Mouse (Mus musculus) brain, adult 2 months (tissue): ENCODE data around the gene Rasgrf1.
A peak's percentile ranks its signal among the peaks of the same experiment; 100 is the strongest.

Experiments
- DNase-seq: peaks from one replicate; pipeline ENCODE4 v3.0.0; 2011; ENCODE audit warnings: low read depth, low spot score

The Rasgrf1 gene

DNA sequence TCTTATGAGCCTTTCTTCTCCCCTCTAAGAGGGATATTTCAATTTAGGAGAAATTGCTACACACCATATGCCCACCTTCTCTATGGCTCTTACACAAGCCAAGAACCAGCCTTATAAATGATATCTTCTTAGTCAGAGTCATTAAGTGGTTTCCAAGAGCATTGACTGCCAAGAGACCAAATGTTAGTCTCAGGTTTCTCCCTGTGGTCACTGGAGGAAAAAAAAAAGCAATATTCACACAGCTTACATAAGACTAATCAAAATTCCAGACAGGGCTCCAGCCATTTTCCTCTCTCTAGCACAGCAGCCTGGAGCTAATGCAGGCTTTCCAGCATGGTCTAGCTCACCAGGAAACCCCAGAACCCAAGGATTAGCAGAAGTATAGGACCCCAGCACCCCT lies 3.1 kb upstream of the Rasgrf1 start:
- no peak for DNase-seq

DNA sequence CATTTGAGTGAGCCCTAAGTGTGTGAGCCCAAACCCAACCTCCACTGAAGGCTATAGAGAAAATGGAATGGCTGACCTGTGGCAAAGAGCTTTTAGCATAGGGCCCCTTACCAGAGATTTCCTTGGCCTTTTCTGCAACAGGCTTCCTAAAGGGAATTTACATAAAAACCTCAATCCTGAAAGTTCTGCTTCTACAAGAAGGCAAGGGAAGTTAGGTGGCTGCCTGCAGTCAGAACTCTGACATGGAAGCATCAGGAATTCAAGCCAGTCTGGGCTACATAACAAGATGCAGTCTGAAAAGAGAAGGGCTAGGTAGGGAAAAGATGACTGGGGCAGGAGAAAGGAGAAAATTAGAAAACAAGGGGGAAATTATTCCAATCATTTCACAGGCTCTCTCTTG lies 1.8 kb upstream of the Rasgrf1 start:
- DNase-seq = no peak

DNA sequence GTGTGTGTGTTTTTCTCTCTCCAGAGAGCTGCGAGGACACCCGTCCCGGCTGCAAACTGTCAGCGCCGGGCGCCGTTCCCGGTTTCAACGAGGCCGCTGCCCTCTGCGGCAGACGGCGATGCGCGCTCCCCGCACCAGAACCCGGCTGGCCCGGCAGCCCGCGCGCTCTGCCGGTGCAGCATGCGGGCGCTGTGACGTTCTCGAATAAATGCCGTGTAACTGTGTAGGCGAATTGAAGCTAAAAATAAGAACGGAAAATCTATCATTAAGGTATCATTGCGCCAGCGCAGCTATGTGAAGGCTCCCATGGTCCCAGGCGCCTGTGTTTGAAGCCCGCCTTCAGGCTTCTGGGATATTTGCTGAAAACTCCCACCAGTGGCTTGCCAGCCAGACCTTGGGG lies 1.1 kb upstream of the Rasgrf1 start:
- DNase-seq = peak; percentile 91

GRCm38 (mm10) chr9:89910011-89910400 lies 298 bp downstream of the Rasgrf1 start:
- no peak for DNase-seq

DNA sequence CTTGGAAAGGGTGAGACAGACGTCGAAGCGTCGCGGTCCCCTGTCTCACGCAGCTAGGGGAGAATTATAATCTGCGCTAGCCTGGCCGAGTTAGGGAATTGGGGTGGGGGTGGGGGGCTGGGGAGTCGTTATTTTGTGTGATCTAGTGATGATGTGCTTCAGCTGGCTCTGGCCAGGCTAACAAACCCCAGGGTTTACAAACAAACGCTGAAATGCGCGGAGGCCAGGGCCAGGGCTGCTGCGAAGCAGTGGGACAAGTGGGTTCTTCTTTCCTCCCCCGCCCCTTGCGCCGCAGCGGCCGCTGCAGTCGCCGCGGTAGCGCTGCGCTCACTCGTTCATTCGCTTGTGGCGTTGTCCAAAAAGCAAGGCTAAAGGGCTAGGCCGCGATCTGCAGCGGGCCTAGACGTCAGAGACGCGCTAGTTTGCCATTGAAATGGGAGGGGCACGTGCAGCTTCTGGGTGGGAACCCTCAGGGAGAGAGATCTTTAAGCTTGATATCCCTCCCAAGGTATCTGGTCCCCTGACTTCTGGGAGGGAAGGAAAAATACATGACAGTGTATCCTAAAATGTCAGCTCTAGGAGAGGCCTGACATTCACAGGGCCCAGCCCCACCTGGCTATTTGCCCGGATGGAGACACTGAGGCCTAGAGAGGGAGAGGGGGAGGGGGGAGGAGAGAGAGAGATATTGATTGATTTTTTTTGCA lies 1.2 kb downstream of the Rasgrf1 start:
- peak; percentile 65 for DNase-seq

DNA sequence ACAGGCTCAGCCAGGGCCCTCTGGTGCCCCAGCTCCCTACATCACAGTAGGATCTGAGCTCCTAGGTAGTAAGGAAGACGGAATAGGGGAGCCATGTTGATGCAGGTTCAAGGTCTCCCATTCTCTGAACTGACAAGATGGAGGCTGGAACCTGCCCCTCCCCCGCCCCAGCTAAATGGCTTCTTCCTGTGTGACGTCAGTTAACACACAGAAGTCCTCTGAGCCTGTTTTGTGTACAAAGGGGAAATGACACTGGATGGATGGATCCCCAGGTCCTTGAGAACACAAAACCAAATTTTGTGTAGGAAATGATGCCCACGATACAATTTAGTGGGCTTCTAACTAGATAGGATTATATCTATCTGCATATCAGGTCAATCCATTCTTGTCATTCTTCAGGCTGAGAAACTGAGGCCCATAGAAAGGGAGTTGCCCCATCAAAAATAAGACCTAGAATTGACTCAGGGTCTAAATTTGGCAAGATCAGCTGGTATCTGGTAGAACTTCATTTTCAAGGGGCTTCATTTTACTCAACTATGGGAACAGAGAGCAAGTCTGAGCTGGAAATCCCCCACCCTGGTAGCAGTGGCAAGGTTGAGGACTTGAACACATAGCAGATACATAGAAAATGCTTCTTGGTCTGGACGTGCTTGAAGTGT lies 2.3 kb downstream of the Rasgrf1 start:
- no peak for DNase-seq

DNA sequence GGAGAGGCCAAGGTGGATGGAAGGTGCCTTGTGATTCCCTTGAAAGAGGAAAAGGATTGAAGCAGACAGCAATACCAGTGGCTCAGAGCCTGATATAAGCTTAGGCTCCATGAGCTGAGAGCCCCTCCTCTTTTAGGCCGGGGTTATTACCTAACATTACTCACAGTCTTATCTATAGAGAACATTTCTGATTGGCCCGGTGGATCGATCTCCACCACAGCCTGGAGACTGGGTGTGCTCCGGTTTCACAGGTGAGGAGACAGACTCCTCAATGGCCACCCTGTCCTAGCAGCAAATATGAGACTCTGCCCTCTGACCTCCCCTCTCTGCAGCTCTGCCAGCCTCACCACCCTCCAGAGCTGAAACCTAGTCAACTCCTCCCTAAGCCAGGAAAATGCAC lies 3.4 kb downstream of the Rasgrf1 start:
- DNase-seq = no peak

GRCm38 (mm10) chr9:89916471-89916870 lies 6.8 kb downstream of the Rasgrf1 start:
- peak; percentile 61 for DNase-seq

- no peak for DNase-seq
Observed at GRCm38 (mm10) chr9:89917431-89917830, 7.7 kb downstream of the Rasgrf1 start.

DNA sequence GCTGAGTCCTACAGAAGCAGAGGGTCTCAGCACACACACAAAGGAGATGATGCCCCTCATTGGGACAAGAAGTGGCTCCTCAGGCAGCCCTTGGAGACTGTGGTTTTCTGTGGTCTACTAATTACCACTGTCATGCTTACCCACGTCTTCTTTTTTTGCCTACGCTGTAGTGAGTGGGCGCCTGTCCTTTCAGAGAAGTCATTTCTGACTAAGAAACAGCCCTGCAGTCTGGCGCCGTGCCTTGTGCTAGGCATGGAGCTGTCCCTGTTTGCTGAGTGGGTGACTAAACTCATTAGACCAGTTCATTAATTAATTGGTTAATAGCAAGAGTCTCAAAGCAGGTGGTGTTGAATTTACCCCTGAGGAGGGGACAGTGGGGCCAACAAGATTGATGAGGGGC lies 9.1 kb downstream of the Rasgrf1 start:
- DNase-seq = peak; percentile 77

GRCm38 (mm10) chr9:89921121-89921520 lies 11.4 kb downstream of the Rasgrf1 start:
- DNase-seq = no peak

GRCm38 (mm10) chr9:89922666-89923065 lies 13.0 kb downstream of the Rasgrf1 start:
- DNase-seq = no peak

DNA sequence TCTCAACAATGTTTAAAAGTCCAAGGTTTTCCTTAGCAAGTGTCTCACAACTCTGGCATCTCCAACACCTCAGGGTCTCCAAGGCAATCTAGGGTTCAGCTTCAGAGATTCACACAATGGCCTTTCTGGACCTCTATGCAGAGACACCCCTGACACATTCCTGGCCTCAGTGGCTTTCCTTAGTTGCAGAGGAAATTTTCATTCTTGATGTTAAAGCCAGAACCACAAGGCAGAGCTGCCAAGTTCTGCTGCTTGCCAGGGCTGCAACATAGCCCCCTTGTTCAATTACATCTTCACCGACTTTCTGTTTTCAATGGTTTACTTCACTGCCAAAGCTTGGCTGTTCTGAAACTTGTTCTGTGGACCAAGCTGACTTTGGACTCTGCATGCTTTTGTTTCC lies 15.1 kb downstream of the Rasgrf1 start:
- DNase-seq = no peak

- DNase-seq = no peak
Observed at GRCm38 (mm10) chr9:89928497-89928896, 18.8 kb downstream of the Rasgrf1 start.

GRCm38 (mm10) chr9:89940428-89940827 lies 30.7 kb downstream of the Rasgrf1 start:
- no peak for DNase-seq

- DNase-seq = no peak
Observed at GRCm38 (mm10) chr9:89946830-89947229, 37.1 kb downstream of the Rasgrf1 start.

DNA sequence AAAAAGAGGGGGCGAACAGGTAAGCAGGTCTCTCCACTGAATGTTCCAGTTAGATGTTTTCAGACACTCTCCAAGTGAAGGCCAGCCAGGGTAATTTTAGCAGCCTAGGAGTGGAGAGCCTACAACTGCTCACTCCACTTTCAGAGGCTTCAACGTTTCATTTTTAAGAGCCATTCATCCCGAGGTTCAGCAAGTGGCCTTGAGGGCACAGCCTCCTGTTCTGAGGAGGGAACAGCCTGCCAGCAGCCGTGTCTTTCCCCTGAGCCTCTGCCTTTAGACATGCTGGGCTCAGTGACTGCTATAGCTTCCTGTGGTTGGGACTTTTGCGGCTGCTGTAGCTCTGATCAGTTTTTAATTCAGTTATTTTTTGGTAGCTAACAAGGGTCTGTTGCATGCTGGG lies 38.9 kb downstream of the Rasgrf1 start:
- no peak for DNase-seq

DNA sequence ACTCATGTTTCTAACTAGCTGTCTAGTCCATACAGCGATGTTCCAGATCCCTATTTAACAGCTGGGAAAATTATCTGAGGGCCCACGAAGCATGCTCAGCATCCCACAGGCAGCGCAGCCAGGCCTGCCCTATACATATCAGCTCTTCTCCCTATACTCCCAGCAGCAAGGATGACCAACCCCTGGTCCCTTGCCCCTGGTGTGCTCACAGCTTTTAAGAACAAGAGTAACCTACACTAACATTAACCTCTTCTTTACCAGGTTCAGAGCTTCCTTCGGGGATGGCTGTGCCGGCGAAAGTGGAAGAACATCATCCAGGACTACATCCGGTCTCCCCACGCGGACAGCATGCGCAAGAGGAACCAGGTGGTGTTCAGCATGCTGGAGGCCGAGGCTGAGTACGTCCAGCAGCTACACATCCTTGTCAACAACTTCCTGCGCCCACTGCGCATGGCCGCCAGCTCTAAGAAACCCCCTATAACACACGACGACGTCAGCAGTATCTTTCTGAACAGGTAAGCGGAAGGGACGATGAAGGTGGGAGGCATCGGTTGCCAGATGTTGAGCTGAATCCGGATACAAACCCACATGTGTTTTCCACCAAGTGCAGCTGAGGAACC lies 44.0 kb downstream of the Rasgrf1 start:
- DNase-seq = no peak

GRCm38 (mm10) chr9:89954860-89955479 lies 45.3 kb downstream of the Rasgrf1 start:
- no peak for DNase-seq

- no peak for DNase-seq
Observed at GRCm38 (mm10) chr9:89958959-89959358, 49.3 kb downstream of the Rasgrf1 start.

DNA sequence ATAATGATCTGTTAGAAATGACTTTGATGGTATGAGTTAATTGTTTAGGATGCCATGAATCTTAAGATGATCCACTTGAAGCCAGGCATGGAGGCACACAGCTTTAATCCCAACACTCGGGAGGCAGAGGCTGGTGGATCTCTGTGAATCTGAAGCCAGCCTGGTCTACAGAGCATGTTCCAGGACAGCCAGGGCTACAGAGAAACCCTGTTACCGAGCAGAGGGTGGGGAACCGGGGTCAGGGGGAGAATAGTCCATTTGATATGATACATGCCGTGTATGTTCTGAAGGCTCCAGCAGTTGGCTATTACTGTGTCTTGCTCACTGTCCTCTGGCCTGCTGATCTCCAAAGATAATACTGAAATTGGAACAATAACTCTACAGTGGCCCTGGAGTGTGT lies 54.4 kb downstream of the Rasgrf1 start:
- no peak for DNase-seq

DNA sequence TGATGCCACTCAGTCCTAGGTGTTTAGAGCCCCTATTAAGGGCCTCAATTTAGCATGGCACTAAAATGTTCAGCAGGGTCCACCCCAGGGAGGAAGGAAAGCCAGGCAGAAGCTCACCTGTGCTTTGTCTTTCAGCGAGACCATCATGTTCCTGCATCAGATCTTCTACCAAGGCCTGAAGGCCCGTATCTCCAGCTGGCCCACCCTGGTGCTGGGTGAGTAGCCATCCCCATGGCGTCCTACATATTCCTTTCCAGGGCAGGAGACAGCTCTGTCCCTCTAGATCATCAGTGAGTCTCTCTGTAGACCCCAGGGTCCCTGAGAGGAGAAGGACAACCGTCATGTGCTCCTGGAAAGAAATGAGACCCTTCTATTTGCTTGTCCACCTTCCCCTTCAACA lies 58.0 kb downstream of the Rasgrf1 start:
- DNase-seq = no peak
